Mouse (Mus musculus): ENCODE results near the gene Chtf18.

DNA sequence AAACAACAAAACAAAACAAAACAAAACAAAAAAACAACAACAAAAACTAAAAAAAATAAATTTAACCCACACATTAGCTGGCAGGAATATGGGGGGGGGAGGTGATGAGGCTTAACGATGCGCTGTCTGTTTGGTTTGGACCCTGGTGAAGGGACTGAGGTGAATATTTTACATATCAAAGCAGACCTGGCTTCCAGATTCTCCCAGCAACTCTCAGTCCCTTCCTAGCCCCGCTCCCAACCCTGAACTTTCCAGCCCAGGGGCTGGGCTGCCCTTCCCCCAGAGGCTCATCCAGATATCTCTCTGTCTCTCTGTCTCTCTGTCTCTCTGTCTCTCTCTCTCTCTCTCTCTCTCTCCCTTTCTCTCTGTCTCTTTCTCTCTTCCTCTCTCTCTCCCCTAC is 35.4 kb upstream of the Chtf18 start:
- TF ChIP-seq POLR2A (IDR thresholded peaks at IDR 0.05; ENCODE audit: control insufficient read depth, extremely low read depth, insufficient read depth, low read length, poor library complexity) (no peak), CTCF (IDR thresholded peaks at IDR 0.05; ENCODE audit: borderline replicate concordance, control insufficient read depth, extremely low read depth, insufficient read depth, low read length, poor library complexity) (no peak)

All from thymus, adult 2 months (tissue).